In genomic region chr16:23669651-23670050, GRCm38 (mm10) we compare ENCODE assay signal across 26 mouse cellular contexts.
A peak's percentile ranks its signal among the peaks of the same experiment; 100 is the strongest.
DNase-seq lines count a peak whose midpoint lies in the region; ATAC-seq and TF ChIP-seq lines count a peak whose summit lies in the region.
"Had no signal": no experiment of that assay in that cellular context is flagged by ENCODE, and none has a peak within 500 bp of the region (broad histone marks: within the 10 kb centered on the region; RNA-seq: fewer than 3 reads in every experiment).

No protein-coding gene starts in this region.

- H3K27me3 ChIP-seq in hindbrain, postnatal 0 days (ENCODE audit: insufficient read depth, low read length): no peaks in the 10 kb centered on the region
- no peaks in the 10 kb centered on the region for H3K27me3 ChIP-seq in hindbrain, embryonic 12.5 days
- H3K27me3 ChIP-seq: hindbrain, embryonic 13.5 days; kidney, embryonic 15.5 days; midbrain, embryonic 15.5 days; neural tube, embryonic 12.5 days had no signal

- H3K27ac ChIP-seq in hindbrain, postnatal 0 days: no peak overlapping the region
- no peak overlapping the region for H3K27ac ChIP-seq in hindbrain, embryonic 12.5 days
- H3K27ac ChIP-seq: kidney, embryonic 15.5 days; liver, embryonic 14.5 days; midbrain, embryonic 15.5 days; neural tube, embryonic 12.5 days had no signal

- 63% methylated on average over 4 of the region's 4 CpGs for WGBS in hindbrain, postnatal 0 days
- 81% methylated on average over 4 of the region's 4 CpGs for WGBS in hindbrain, embryonic 12.5 days

- ATAC-seq in hindbrain, postnatal 0 days: no peak
- no peak for ATAC-seq in hindbrain, embryonic 12.5 days (ENCODE audit: low FRiP score)
- ATAC-seq: forebrain, embryonic 16.5 days; midbrain, embryonic 15.5 days; Patski had no signal

- DNase-seq in hindbrain, postnatal 0 days (ENCODE audit: low spot score): peak; percentile 19
- peak; percentile 22 for DNase-seq in brain, adult 2 months (ENCODE audit: low read depth, low spot score)
- DNase-seq in layer of hippocampus, adult 9-11 months: peak; percentile 26
- DNase-seq in retina, embryonic 14.5 days (ENCODE audit: low spot score): peak; percentile 32
- no peak for DNase-seq in embryo, embryonic 10 days (ENCODE audit: low spot score)
- DNase-seq in thymus, adult 18-20 months: no peak
- DNase-seq: adrenal gland, postnatal 10 days; cerebellum, adult 11-12 months; cerebellum, adult 9-11 months; heart, postnatal 14 days; kidney, adult 18-20 months; kidney, postnatal 25 days; liver; lung, adult 2 months; lung, postnatal 10 days; right cerebral cortex, adult 18-20 months; thymus, adult 2 months had no signal

- H3K9ac ChIP-seq in hindbrain, postnatal 0 days (replicated peaks; ENCODE audit: low read length): no peak overlapping the region
- H3K9ac ChIP-seq in hindbrain, embryonic 12.5 days: no peak overlapping the region
- H3K9ac ChIP-seq: hindbrain, embryonic 13.5 days; kidney, embryonic 15.5 days; liver, embryonic 14.5 days; midbrain, embryonic 15.5 days; neural tube, embryonic 12.5 days had no signal

- H3K9me3 ChIP-seq in hindbrain, postnatal 0 days (ENCODE audit: low read length): no peaks in the 10 kb centered on the region
- H3K9me3 ChIP-seq in hindbrain, embryonic 12.5 days (replicated peaks): no peaks in the 10 kb centered on the region
- H3K9me3 ChIP-seq: hindbrain, embryonic 13.5 days; kidney, embryonic 15.5 days; midbrain, embryonic 15.5 days; neural tube, embryonic 12.5 days had no signal

- no peaks in the 10 kb centered on the region for H3K36me3 ChIP-seq in hindbrain, postnatal 0 days (ENCODE audit: insufficient read depth, low read length)
- no peaks in the 10 kb centered on the region for H3K36me3 ChIP-seq in hindbrain, embryonic 12.5 days
- H3K36me3 ChIP-seq: hindbrain, embryonic 13.5 days; kidney, embryonic 15.5 days; midbrain, embryonic 15.5 days; neural tube, embryonic 12.5 days had no signal

- TF ChIP-seq CTCF in hindbrain, postnatal 0 days (IDR thresholded peaks at IDR 0.05; ENCODE audit: low read depth): no peak

- H3K4me2 ChIP-seq in hindbrain, postnatal 0 days (ENCODE audit: low read depth, low read length): no peak overlapping the region
- no peak overlapping the region for H3K4me2 ChIP-seq in hindbrain, embryonic 12.5 days (replicated peaks)
- H3K4me2 ChIP-seq: hindbrain, embryonic 13.5 days; kidney, embryonic 15.5 days; midbrain, embryonic 15.5 days; neural tube, embryonic 12.5 days had no signal

- no peak overlapping the region for H3K4me3 ChIP-seq in hindbrain, postnatal 0 days (ENCODE audit: low read length)
- no peak overlapping the region for H3K4me3 ChIP-seq in hindbrain, embryonic 12.5 days
- H3K4me3 ChIP-seq: erythroblast, embryonic 14.5 days; hindbrain, embryonic 13.5 days; kidney, embryonic 15.5 days; midbrain, embryonic 15.5 days; neural tube, embryonic 12.5 days had no signal

- no peaks in the 10 kb centered on the region; the same call in 1 of the 2 replicates for H3K4me1 ChIP-seq in hindbrain, postnatal 0 days (ENCODE audit: insufficient read depth, low read length)
- H3K4me1 ChIP-seq in hindbrain, embryonic 12.5 days: peaks cover 6% of the 10 kb centered on the region; the same call in 1 of the 2 replicates
- H3K4me1 ChIP-seq: kidney, embryonic 15.5 days had no signal

Comparison
In these comparisons a context has a peak if more than half of its experiments do, and no peak if none do; other contexts are left out.
1. DNase-seq: peak in hindbrain, postnatal 0 days (single experiment), brain, adult 2 months (single experiment), layer of hippocampus, adult 9-11 months (single experiment) and retina, embryonic 14.5 days (single experiment); none in embryo, embryonic 10 days (single experiment) and thymus, adult 18-20 months (0 of 2).